Mouse (Mus musculus) lung, adult 2 months (tissue): ENCODE data around the gene Cyb5d2.

Source experiments
- CTCF ChIP-seq: fragments of 200-500 bp; IDR thresholded peaks from 2 replicates; pipeline ENCODE4 v1.5.1; 2011; ENCODE audit warnings: mild to moderate bottlenecking, low read length, control low read depth; ENCODE audit not compliant: insufficient read depth
- POLR2A ChIP-seq: fragments of 200-500 bp; IDR thresholded peaks from 2 replicates; pipeline ENCODE4 v1.6.1; 2011; ENCODE audit warnings: low read depth, mild to moderate bottlenecking, control low read depth, low read length, borderline replicate concordance; ENCODE audit errors: extremely low read depth

DNA sequence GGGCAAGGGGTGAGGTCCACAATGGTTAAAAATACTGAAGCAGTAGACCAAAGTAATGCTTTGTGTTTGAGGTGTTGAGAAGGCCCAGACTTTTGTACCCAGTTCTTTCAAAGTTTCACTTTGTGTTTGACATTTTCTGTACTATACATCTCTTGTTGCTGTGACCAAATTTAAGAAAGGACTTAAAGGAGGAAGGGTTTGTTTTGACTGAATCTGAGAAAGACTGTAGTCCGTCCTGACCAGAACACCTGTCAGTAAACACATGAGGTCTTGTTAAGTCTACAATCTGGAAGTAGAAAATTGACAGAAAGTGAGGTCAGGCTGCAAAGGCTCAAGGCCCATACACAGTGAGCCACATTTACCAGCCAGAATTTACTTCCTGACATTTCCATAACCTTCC lies 20.9 kb upstream of the Cyb5d2 start:
- TF ChIP-seq POLR2A (no peak), CTCF (no peak)
